Mouse (Mus musculus) small intestine, adult 2 months (tissue): Measurements from ENCODE around the gene Dek. TPM values are rescaled to one million over a fixed set of nuclear protein-coding genes. Genes with fewer than 3 reads are reported as not detected.

ENCODE experiments used
- H3K27ac ChIP-seq: fragments of 200-500 bp; 2 replicates; pipeline ENCODE4 v1.5.1; 2012; ENCODE audit warnings: low read depth, low read length, control low read depth, inconsistent platforms; ENCODE audit not compliant: insufficient read depth
- H3K27me3 ChIP-seq: fragments of 200-500 bp; 2 replicates; pipeline ENCODE4 v1.6.1; 2012; ENCODE audit warnings: mild to moderate bottlenecking, moderate library complexity, low read length, inconsistent platforms; ENCODE audit not compliant: control insufficient read depth, insufficient read depth
- H3K36me3 ChIP-seq: fragments of 200-500 bp; 2 replicates; pipeline ENCODE4 v1.6.1; 2012; ENCODE audit warnings: mild to moderate bottlenecking, low read length, control low read depth, inconsistent platforms; ENCODE audit not compliant: control insufficient read depth, insufficient read depth
- H3K4me1 ChIP-seq: fragments of 200-500 bp; 2 replicates; pipeline ENCODE4 v1.6.1; 2012; ENCODE audit warnings: low read length, inconsistent platforms, mixed read lengths; ENCODE audit not compliant: control insufficient read depth, insufficient read depth, insufficient read length
- H3K4me3 ChIP-seq: fragments of 200-500 bp; 2 replicates; pipeline ENCODE4 v1.5.1; 2012; ENCODE audit warnings: low read depth, mild to moderate bottlenecking, control low read depth, inconsistent platforms, low read length, moderate library complexity
- CTCF ChIP-seq: fragments of 200-500 bp; IDR thresholded peaks from 2 replicates; pipeline ENCODE4 v1.5.1; 2012; ENCODE audit warnings: low read depth, mild to moderate bottlenecking, control low read depth, inconsistent platforms, low read length, moderate library complexity, mixed read lengths; ENCODE audit not compliant: insufficient replicate concordance, insufficient read length; ENCODE audit errors: extremely low read depth
- POLR2A ChIP-seq: fragments of 200-500 bp; IDR thresholded peaks from 2 replicates; pipeline ENCODE4 v1.6.1; 2012; ENCODE audit warnings: low read depth, mild to moderate bottlenecking, control low read depth, inconsistent platforms, low read length, moderate library complexity
- WGBS: fragments of 180-500 bp; shearing (Covaris S2); methylation state at CpG from one replicate; pipeline ENCODE4 v1.1.7; 2018; 5-methylcytosine and 5-hydroxymethylcytosine counted together
- polyA plus RNA-seq: library from polyadenylated mRNA; depleted of rRNA; stranded (reverse); fragments of >200 nt; gene quantifications from 2 replicates; pipeline ENCODE4 v1.2.3, GENCODE M21; 2012

Gene Dek
- polyA plus RNA-seq, 1 experiment = 27.7 TPM

DNA sequence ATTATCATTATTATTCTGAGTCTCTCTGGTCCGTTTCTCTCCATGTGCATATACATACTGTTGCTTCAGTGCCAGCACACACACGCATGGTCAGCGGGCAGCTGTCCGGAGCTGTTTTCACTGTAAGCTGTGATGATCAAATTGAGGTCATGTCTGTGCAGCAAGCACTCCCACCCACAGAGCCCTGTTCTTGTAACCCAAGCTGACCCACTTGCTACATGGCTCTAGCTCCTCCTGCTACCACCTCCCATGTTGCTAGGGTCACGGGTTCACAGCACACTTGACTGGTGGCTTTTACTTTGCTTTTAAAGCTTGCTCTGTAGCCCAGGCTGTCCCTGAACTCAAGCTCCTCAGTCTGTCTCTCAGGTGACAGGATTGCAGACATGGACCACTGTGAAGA, 33.5 kb downstream of the Dek start:
- Histone ChIP-seq H3K27ac (no peak overlapping the region), H3K4me1 (no peaks in the 10 kb centered on the region), H3K36me3 (peaks cover 39% of the 10 kb centered on the region), H3K27me3 (no peaks in the 10 kb centered on the region), H3K4me3 (no peak overlapping the region)
- TF ChIP-seq POLR2A (no peak), CTCF (no peak)
- WGBS = 96% methylated on average over 5 of the region's 5 CpGs

DNA sequence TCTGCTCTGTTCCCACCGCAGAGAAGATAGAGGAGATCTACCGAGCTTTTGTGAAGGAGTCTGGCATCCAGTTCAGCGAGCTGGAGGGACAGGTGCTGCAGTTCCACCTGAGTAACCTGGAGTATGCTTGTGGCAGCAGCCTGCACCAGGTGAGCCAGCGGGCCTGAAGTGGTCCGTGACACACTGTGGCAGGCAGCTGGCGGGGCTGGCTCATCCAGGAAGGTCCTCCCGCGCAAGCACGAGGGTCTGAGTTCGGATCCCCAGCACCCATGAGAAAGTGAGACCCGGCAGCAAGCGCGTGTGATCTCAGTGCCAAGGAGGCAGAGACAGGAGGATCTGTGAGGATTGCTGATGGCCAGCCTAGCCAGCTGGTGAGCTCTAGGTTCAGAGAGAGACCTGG, 34.1 kb downstream of the Dek start:
- H3K4me3 ChIP-seq = no peak overlapping the region
- WGBS = 94% methylated on average over 13 of the region's 13 CpGs
- no peak overlapping the region for H3K27ac ChIP-seq
- TF ChIP-seq POLR2A = no peak
- TF ChIP-seq CTCF = no peak
- H3K4me1 ChIP-seq = no peaks in the 10 kb centered on the region
- H3K36me3 ChIP-seq = peaks cover 41% of the 10 kb centered on the region
- no peaks in the 10 kb centered on the region for H3K27me3 ChIP-seq

DNA sequence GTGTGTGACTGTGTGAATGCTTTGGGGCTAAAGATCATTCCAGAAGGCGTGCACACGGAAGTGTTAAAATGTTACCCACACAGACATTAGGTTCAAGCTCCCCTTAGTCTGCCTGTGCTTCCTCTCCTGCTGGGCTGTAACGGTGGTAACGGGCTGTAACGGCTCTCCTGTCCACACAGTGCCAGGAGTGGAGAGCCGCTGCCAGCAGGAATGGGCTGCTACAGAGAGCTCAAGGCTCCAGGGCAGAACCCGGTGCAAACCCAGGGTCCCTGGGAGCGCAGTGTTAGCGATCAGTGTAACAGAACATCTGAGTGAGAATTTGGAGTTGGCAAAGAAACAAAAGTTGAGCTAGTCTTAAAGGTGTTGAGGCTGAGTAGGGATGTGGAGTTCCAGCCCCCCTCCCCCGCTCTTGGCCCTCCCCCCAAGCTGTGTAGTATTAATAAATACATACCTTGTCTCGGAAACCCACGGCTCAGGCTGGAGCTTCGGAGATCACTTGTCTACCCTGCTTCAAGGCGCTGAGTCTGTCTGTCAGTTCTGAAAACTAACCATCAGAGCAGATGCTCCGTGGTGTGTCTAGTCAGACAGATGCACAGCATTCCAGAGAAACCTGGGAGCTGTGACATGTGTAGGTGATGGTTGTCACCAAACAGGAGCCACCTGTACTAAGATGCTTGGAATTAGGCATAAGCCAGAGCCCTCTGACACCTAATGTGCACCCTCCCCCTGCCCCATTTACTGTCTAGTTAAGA, 35.5 kb downstream of the Dek start:
- Histone ChIP-seq H3K4me1 (no peaks in the 10 kb centered on the region), H3K27ac (no peak overlapping the region), H3K27me3 (no peaks in the 10 kb centered on the region), H3K4me3 (no peak overlapping the region), H3K36me3 (peaks cover 44% of the 10 kb centered on the region)
- WGBS = 86% methylated on average over 15 of the region's 15 CpGs
- no peak for TF ChIP-seq CTCF
- no peak for TF ChIP-seq POLR2A

DNA sequence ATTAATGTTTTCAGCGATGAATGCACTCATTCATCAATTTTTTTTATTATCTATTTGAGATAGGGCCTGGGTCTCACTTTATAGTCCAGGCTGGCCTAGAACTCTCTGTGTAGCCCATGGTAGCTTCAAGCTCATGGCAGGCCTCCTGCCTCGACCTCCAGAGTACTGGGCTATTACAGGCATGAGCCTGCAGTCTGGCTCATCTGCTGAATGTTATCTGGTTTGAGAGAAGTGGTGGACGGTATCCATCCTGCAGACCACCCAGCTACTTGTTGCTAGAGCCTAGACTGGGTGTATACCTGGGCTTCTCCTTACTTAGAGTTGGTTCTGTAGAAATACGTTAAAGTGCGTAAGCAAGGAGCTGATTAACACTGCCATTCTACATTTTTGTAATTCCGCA, 39.0 kb downstream of the Dek start:
- H3K4me1 ChIP-seq = no peaks in the 10 kb centered on the region
- H3K4me3 ChIP-seq = no peak overlapping the region
- TF ChIP-seq CTCF (no peak), POLR2A (no peak)
- H3K27ac ChIP-seq = no peak overlapping the region
- WGBS = 91% methylated on average over 6 of the region's 6 CpGs
- H3K36me3 ChIP-seq = peaks cover 44% of the 10 kb centered on the region
- no peaks in the 10 kb centered on the region for H3K27me3 ChIP-seq

DNA sequence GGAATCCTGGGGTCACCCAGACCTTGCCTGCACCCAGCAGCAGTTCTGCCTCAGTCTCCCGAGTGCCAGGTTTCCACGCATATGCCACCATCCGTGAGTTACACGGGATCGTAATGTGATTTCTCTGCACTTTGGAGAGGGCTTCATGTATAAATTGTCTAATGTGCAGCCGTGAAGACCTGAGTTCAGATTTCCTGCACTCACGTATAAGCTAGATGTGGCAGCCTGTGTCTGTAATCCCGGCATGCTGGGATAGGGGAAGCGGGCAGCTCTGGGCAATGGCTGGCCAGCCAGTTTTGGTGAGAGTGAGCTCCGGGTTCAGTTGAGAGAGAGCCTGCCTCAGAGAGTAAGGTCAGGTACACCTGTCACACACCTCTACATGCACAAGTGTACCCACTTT, 39.5 kb downstream of the Dek start:
- H3K4me1 ChIP-seq = no peaks in the 10 kb centered on the region
- peaks cover 41% of the 10 kb centered on the region for H3K36me3 ChIP-seq
- H3K27me3 ChIP-seq = no peaks in the 10 kb centered on the region
- H3K27ac ChIP-seq = no peak overlapping the region
- WGBS = 97% methylated on average over 10 of the region's 10 CpGs
- H3K4me3 ChIP-seq = no peak overlapping the region; the same call in 1 of the 2 replicates
- TF ChIP-seq CTCF (no peak), POLR2A (no peak)

DNA sequence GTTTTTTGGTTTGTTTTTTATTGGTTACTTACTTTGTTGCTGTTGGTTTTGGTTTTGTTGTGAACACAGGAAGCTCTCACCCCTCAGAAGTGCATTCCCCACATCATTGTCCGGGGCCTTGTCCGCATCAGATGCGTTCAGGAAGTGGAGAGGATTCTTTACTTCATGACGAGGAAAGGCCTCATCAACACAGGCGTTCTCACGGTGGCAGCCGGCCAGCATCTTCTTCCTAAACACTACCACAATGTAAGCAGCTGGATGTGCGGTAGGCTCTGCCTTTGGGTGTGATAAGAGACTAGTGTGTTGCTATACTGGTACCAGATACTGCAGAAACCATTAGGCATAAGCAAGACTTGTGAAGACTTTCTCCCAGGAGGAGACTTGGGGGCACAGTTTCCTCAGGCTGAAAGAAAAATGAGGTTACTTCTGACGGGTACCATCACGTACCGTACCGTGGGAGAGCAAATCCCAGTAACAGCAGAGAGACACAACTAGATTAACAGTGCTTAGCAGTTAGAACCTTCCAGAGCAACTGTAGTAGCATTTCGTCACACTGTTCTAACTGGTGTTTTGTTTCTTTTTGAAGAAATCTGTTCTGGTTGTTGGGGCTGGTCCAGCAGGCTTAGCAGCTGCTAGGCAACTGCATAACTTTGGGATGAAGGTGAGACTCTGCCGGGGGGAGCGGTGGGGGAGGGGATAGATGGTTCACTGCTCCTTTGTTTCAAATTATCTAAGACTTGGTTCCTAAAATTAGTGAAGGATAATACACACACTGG, 41.8 kb downstream of the Dek start:
- 80% methylated on average over 15 of the region's 15 CpGs for WGBS
- TF ChIP-seq CTCF = no peak
- no peak for TF ChIP-seq POLR2A
- no peak overlapping the region for H3K27ac ChIP-seq
- H3K36me3 ChIP-seq = peaks cover 47% of the 10 kb centered on the region
- no peak overlapping the region for H3K4me3 ChIP-seq
- no peaks in the 10 kb centered on the region for H3K4me1 ChIP-seq
- H3K27me3 ChIP-seq = no peaks in the 10 kb centered on the region

DNA sequence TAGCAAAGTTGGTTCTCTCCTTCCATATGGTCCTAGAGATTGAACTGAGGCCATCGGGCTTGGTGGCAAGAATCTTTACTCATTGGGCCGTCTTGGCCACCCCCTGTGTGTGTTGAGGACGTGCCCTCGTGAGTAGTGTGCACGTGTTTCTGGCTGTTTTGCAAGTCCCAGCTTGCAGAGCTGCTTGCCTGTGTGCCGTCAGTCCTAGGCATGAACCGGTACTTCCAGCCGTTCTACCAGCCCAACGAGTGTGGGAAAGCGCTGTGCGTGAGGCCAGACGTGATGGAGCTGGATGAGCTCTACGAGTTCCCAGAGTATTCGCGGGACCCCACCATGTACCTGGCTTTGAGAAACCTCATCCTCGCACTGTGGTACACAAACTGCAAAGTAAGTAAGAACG, 43.2 kb downstream of the Dek start:
- 95% methylated on average over 17 of the region's 17 CpGs for WGBS
- no peak overlapping the region for H3K27ac ChIP-seq
- TF ChIP-seq CTCF = no peak
- no peak for TF ChIP-seq POLR2A
- no peak overlapping the region for H3K4me3 ChIP-seq
- H3K36me3 ChIP-seq = peaks cover 39% of the 10 kb centered on the region
- H3K4me1 ChIP-seq = no peaks in the 10 kb centered on the region
- H3K27me3 ChIP-seq = no peaks in the 10 kb centered on the region

DNA sequence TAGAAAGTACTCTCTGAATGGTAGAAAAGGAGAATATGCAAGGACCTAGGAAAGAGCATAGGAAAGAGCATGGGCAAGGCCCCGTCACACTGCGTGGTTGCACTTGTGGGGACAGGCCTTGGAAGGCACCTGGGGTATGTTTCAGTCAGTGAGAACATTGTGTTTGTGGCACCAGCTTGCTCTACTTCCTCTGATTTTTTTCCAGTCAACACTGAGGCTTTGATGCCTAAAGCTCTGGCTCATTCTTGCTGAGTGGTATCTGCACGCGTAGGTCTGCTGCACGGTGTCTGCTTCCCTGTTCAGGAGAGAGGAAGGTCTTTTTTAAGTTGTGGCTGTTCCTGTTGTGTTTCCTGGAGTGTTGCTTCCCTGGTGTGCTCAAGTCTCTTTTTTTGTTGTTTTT, 49.2 kb downstream of the Dek start:
- 94% methylated on average over 5 of the region's 5 CpGs for WGBS
- H3K36me3 ChIP-seq = peaks cover 37% of the 10 kb centered on the region
- H3K27ac ChIP-seq = no peak overlapping the region
- H3K4me1 ChIP-seq = no peaks in the 10 kb centered on the region
- H3K27me3 ChIP-seq = no peaks in the 10 kb centered on the region
- H3K4me3 ChIP-seq = no peak overlapping the region
- no peak for TF ChIP-seq CTCF
- no peak for TF ChIP-seq POLR2A
